Mouse (Mus musculus): Measurements from ENCODE around the gene Olfr156. TPM values are rescaled to one million over a fixed set of nuclear protein-coding genes. Genes with fewer than 3 reads are reported as not detected.
"Not testable (repeated sequence)": the region's sequence is repeated elsewhere in the genome, so short reads cannot be mapped to it uniquely, and the experiment has no call there.

Olfr156 gene
- polyA plus RNA-seq, 1 experiment from 2014 or later = not detected

- not testable (repeated sequence) for H3K4me2 ChIP-seq (ENCODE audit: low read length); ATAC-seq (ENCODE audit: insufficient number of reproducible peaks, insufficient read depth, low FRiP score, low read depth); H3K27ac ChIP-seq (replicated peaks in 1 of 2; ENCODE audit: control insufficient read depth in 1 of 2, insufficient read depth in 1 of 2, low read depth in 2 of 2, low read length in 2 of 2); H3K27me3 ChIP-seq (ENCODE audit: control insufficient read depth, insufficient read depth, low read length); H3K9ac ChIP-seq (ENCODE audit: low read length); H3K4me1 ChIP-seq (ENCODE audit: control insufficient read depth in 2 of 2, insufficient read depth in 2 of 2, low read length in 2 of 2); H3K36me3 ChIP-seq (ENCODE audit: control insufficient read depth, insufficient read depth, low read length); H3K4me3 ChIP-seq (ENCODE audit: control insufficient read depth in 1 of 2, insufficient read depth in 1 of 2, low read depth in 1 of 2, low read length in 2 of 2); H3K9me3 ChIP-seq (ENCODE audit: control insufficient read depth, low read length)
- WGBS = 82% methylated on average over 5 of the region's 5 CpGs
These were observed 27.9 kb downstream of the Olfr156 start for GRCm38 (mm10) chr4:43795844-43796243.

- no peak for ATAC-seq (ENCODE audit: insufficient number of reproducible peaks, insufficient read depth, low FRiP score, low read depth)
- Histone ChIP-seq H3K4me3 (ENCODE audit: control insufficient read depth in 1 of 2, insufficient read depth in 1 of 2, low read depth in 1 of 2, low read length in 2 of 2) (no peak overlapping the region), H3K9ac (ENCODE audit: low read length) (no peak overlapping the region), H3K4me2 (ENCODE audit: low read length) (no peak overlapping the region), H3K4me1 (ENCODE audit: control insufficient read depth in 2 of 2, insufficient read depth in 2 of 2, low read length in 2 of 2) (no peaks in the 10 kb centered on the region), H3K27ac (replicated peaks in 1 of 2; ENCODE audit: control insufficient read depth in 1 of 2, insufficient read depth in 1 of 2, low read depth in 2 of 2, low read length in 2 of 2) (no peak overlapping the region), H3K9me3 (ENCODE audit: control insufficient read depth, low read length) (no peaks in the 10 kb centered on the region), H3K27me3 (ENCODE audit: control insufficient read depth, insufficient read depth, low read length) (no peaks in the 10 kb centered on the region), H3K36me3 (ENCODE audit: control insufficient read depth, insufficient read depth, low read length) (no peaks in the 10 kb centered on the region)
- WGBS = 71% methylated on average over 6 of the region's 6 CpGs
These were observed 28.4 kb downstream of the Olfr156 start for GRCm38 (mm10) chr4:43795296-43795695.

- Histone ChIP-seq H3K27me3 (ENCODE audit: control insufficient read depth, insufficient read depth, low read length) (peaks cover 5% of the 10 kb centered on the region; the same call in 1 of the 2 replicates), H3K9ac (ENCODE audit: low read length) (no peak overlapping the region), H3K4me2 (ENCODE audit: low read length) (no peak overlapping the region), H3K9me3 (ENCODE audit: control insufficient read depth, low read length) (no peaks in the 10 kb centered on the region), H3K36me3 (ENCODE audit: control insufficient read depth, insufficient read depth, low read length) (no peaks in the 10 kb centered on the region), H3K27ac (replicated peaks in 1 of 2; ENCODE audit: control insufficient read depth in 1 of 2, insufficient read depth in 1 of 2, low read depth in 2 of 2, low read length in 2 of 2) (no peak overlapping the region), H3K4me3 (ENCODE audit: control insufficient read depth in 1 of 2, insufficient read depth in 1 of 2, low read depth in 1 of 2, low read length in 2 of 2) (no peak overlapping the region), H3K4me1 (ENCODE audit: control insufficient read depth in 2 of 2, insufficient read depth in 2 of 2, low read length in 2 of 2) (no peaks in the 10 kb centered on the region)
- WGBS = 16% methylated on average over 2 of the region's 2 CpGs
- no peak for ATAC-seq (ENCODE audit: insufficient number of reproducible peaks, insufficient read depth, low FRiP score, low read depth)
These were observed 51.4 kb downstream of the Olfr156 start for GRCm38 (mm10) chr4:43772304-43772703.

GRCm38 (mm10) chr4:43771626-43772025 is 52.1 kb downstream of the Olfr156 start:
- Histone ChIP-seq H3K4me1 (ENCODE audit: control insufficient read depth in 2 of 2, insufficient read depth in 2 of 2, low read length in 2 of 2) (no peaks in the 10 kb centered on the region), H3K27ac (replicated peaks in 1 of 2; ENCODE audit: control insufficient read depth in 1 of 2, insufficient read depth in 1 of 2, low read depth in 2 of 2, low read length in 2 of 2) (no peak overlapping the region), H3K27me3 (ENCODE audit: control insufficient read depth, insufficient read depth, low read length) (peaks cover 5% of the 10 kb centered on the region; the same call in 1 of the 2 replicates), H3K9me3 (ENCODE audit: control insufficient read depth, low read length) (no peaks in the 10 kb centered on the region), H3K9ac (ENCODE audit: low read length) (no peak overlapping the region), H3K4me2 (ENCODE audit: low read length) (no peak overlapping the region), H3K36me3 (ENCODE audit: control insufficient read depth, insufficient read depth, low read length) (no peaks in the 10 kb centered on the region), H3K4me3 (ENCODE audit: control insufficient read depth in 1 of 2, insufficient read depth in 1 of 2, low read depth in 1 of 2, low read length in 2 of 2) (no peak overlapping the region)
- no peak for ATAC-seq (ENCODE audit: insufficient number of reproducible peaks, insufficient read depth, low FRiP score, low read depth)
- WGBS = 40% methylated on average over 6 of the region's 6 CpGs

- H3K4me3 ChIP-seq (ENCODE audit: control insufficient read depth in 1 of 2, insufficient read depth in 1 of 2, low read depth in 1 of 2, low read length in 2 of 2) = no peak within 1 kb of the TSS
- H3K4me2 ChIP-seq (ENCODE audit: low read length) = no peak within 1 kb of the TSS
- no peaks in the 10 kb centered on the region for H3K4me1 ChIP-seq (ENCODE audit: control insufficient read depth in 2 of 2, insufficient read depth in 2 of 2, low read length in 2 of 2)
- ATAC-seq (ENCODE audit: insufficient number of reproducible peaks, insufficient read depth, low FRiP score, low read depth) = no peak
- H3K27me3 ChIP-seq (ENCODE audit: control insufficient read depth, insufficient read depth, low read length) = peaks cover 5% of the 10 kb centered on the region; the same call in 1 of the 2 replicates
- no peak within 1 kb of the TSS for H3K9ac ChIP-seq (ENCODE audit: low read length)
- no peaks in the 10 kb centered on the region for H3K9me3 ChIP-seq (ENCODE audit: control insufficient read depth, low read length)
- H3K27ac ChIP-seq (replicated peaks in 1 of 2; ENCODE audit: control insufficient read depth in 1 of 2, insufficient read depth in 1 of 2, low read depth in 2 of 2, low read length in 2 of 2) = no peak within 1 kb of the TSS
- H3K36me3 ChIP-seq (ENCODE audit: control insufficient read depth, insufficient read depth, low read length) = no peaks in the 10 kb centered on the region
- WGBS = 79% methylated on average over 6 of the region's 6 CpGs
These were observed 52.8 kb downstream of the Olfr156 start, which contains the start of gene Olfr159 for GRCm38 (mm10) chr4:43770909-43771308. Gene Olfr159, minus strand, starts transcription at chr4:43771009.

Other genes with a start within 250 kb of the Olfr156 start
- gene Rgp1, start 245.2 kb downstream of the Olfr156 start, polyA plus RNA-seq (2014; fragmentation: Nextera tagmentation; extraction: Ambion mirVana) = 18.3 and 24.9 TPM in 2 replicates
- 16.5 and 16.7 TPM in 2 replicates for gene Gba2, start 245.0 kb downstream of the Olfr156 start, polyA plus RNA-seq (2014; fragmentation: Nextera tagmentation; extraction: Ambion mirVana)
- gene Msmp, start 239.4 kb downstream of the Olfr156 start, polyA plus RNA-seq (2014; fragmentation: Nextera tagmentation; extraction: Ambion mirVana) = 0.36 TPM in 1 of 2 replicates, not detected in the other
- gene Npr2, start 192.0 kb downstream of the Olfr156 start, polyA plus RNA-seq (2014; fragmentation: Nextera tagmentation; extraction: Ambion mirVana) = 10.6 and 13.2 TPM in 2 replicates
- 0.18 and 0.77 TPM in 2 replicates for gene Spag8, start 170.3 kb downstream of the Olfr156 start, polyA plus RNA-seq (2014; fragmentation: Nextera tagmentation; extraction: Ambion mirVana)
- gene Hint2, start 167.4 kb downstream of the Olfr156 start, polyA plus RNA-seq (2014; fragmentation: Nextera tagmentation; extraction: Ambion mirVana) = 194 and 213 TPM in 2 replicates
- gene Tmem8b, start 154.9 kb downstream of the Olfr156 start, polyA plus RNA-seq (2014; fragmentation: Nextera tagmentation; extraction: Ambion mirVana) = 4.2 and 4.5 TPM in 2 replicates
- gene Fam221b, start 154.8 kb downstream of the Olfr156 start, polyA plus RNA-seq (2014; fragmentation: Nextera tagmentation; extraction: Ambion mirVana) = 3.9 and 4.5 TPM in 2 replicates
- not detected in 2 replicates for gene Olfr70, start 123.1 kb downstream of the Olfr156 start, polyA plus RNA-seq (2014; fragmentation: Nextera tagmentation; extraction: Ambion mirVana)
- not detected in 2 replicates for gene Olfr71, start 113.6 kb downstream of the Olfr156 start, polyA plus RNA-seq (2014; fragmentation: Nextera tagmentation; extraction: Ambion mirVana)
- gene Hrct1, start 96.7 kb downstream of the Olfr156 start, polyA plus RNA-seq (2014; fragmentation: Nextera tagmentation; extraction: Ambion mirVana) = 0.81 and 1.5 TPM in 2 replicates
- 0.23 and 0.42 TPM in 2 replicates for gene Spaar, start 93.9 kb downstream of the Olfr156 start, polyA plus RNA-seq (2014; fragmentation: Nextera tagmentation; extraction: Ambion mirVana)
- gene Olfr159, start 52.9 kb downstream of the Olfr156 start, polyA plus RNA-seq (2014; fragmentation: Nextera tagmentation; extraction: Ambion mirVana) = not detected in 2 replicates
- gene Olfr157, start 16.3 kb upstream of the Olfr156 start, polyA plus RNA-seq (2014; fragmentation: Nextera tagmentation; extraction: Ambion mirVana) = not detected in 2 replicates
- not detected in 2 replicates for gene Olfr155, start 27.7 kb upstream of the Olfr156 start, polyA plus RNA-seq (2014; fragmentation: Nextera tagmentation; extraction: Ambion mirVana)
- 10.1 and 11.6 TPM in 2 replicates for gene Reck, start 51.6 kb upstream of the Olfr156 start, polyA plus RNA-seq (2014; fragmentation: Nextera tagmentation; extraction: Ambion mirVana)
- gene Glipr2, start 133.5 kb upstream of the Olfr156 start, polyA plus RNA-seq (2014; fragmentation: Nextera tagmentation; extraction: Ambion mirVana) = 53.1 and 55.4 TPM in 2 replicates
- gene Ccin, start 159.6 kb upstream of the Olfr156 start, polyA plus RNA-seq (2014; fragmentation: Nextera tagmentation; extraction: Ambion mirVana) = not detected in 2 replicates
- 144 and 154 TPM in 2 replicates for gene Clta, start 180.6 kb upstream of the Olfr156 start, polyA plus RNA-seq (2014; fragmentation: Nextera tagmentation; extraction: Ambion mirVana)